Mouse (Mus musculus) kidney, embryonic 16.5 days (tissue): Measurements from ENCODE around the gene Wdpcp. TPM values are rescaled to one million over a fixed set of nuclear protein-coding genes. Genes with fewer than 3 reads are reported as not detected.

Experiments used
- microRNA-seq: library from miRNA; unstranded; fragments of <30 nt; microRNA quantifications from one replicate; pipeline ENCODE4, GENCODE M21; 2016
- polyA plus RNA-seq: library from polyadenylated mRNA; unstranded; fragments of >200 nt; fragmentation: Nextera tagmentation; extraction: Ambion mirVana; gene quantifications from 2 replicates; pipeline ENCODE4 v1.2.1, GENCODE M21; 2015

The Wdpcp gene
- polyA plus RNA-seq, 1 experiment from 2014 or later: 13.4 TPM

Small RNA genes within 50 kb of the gene (microRNA-seq; reads per million reads assigned to microRNA genes)
- gene Gm22990: not detected

Other genes starting within 250 kb of the Wdpcp start
- 77.9 and 84.8 TPM in 2 replicates for gene Ugp2, start 201.0 kb upstream of the Wdpcp start, polyA plus RNA-seq
- 810 and 870 TPM in 2 replicates for gene Mdh1, start 132 bp downstream of the Wdpcp start, polyA plus RNA-seq